9 mouse cellular contexts compared by ENCODE assay signal in genomic region chr3:67462578-67462977, GRCm38 (mm10). TPM values are rescaled to one million over a fixed set of nuclear protein-coding genes. Genes with fewer than 3 reads are reported as not detected.
DNase-seq lines count a peak whose midpoint lies in the region; ATAC-seq and TF ChIP-seq lines count a peak whose summit lies in the region.
"Had no signal": no experiment of that assay in that cellular context is flagged by ENCODE, and none has a peak within 500 bp of the region (broad histone marks: within the 10 kb centered on the region; RNA-seq: fewer than 3 reads in every experiment).

No protein-coding gene starts in this region.

- H3K27me3 ChIP-seq in embryonic facial prominence, embryonic 12.5 days: no peaks in the 10 kb centered on the region
- no peaks in the 10 kb centered on the region for H3K27me3 ChIP-seq in intestine, postnatal 0 days (replicated peaks; ENCODE audit: control insufficient read depth, insufficient read depth, low read length)
- H3K27me3 ChIP-seq in neural tube, embryonic 14.5 days (ENCODE audit: control insufficient read depth, insufficient read depth, low read length): no peaks in the 10 kb centered on the region

- 54% methylated on average over 10 of the region's 10 CpGs for WGBS in embryonic facial prominence, embryonic 12.5 days
- 46% methylated on average over 10 of the region's 10 CpGs for WGBS in intestine, postnatal 0 days
- 31% methylated on average over 10 of the region's 10 CpGs for WGBS in neural tube, embryonic 14.5 days

- peaks cover 6% of the 10 kb centered on the region for H3K4me1 ChIP-seq in embryonic facial prominence, embryonic 12.5 days
- H3K4me1 ChIP-seq in intestine, postnatal 0 days (replicated peaks; ENCODE audit: control insufficient read depth, insufficient read depth, low read length): no peaks in the 10 kb centered on the region
- H3K4me1 ChIP-seq in neural tube, embryonic 14.5 days (ENCODE audit: control insufficient read depth, insufficient read depth, low read length): peaks cover 6% of the 10 kb centered on the region

- intact Hi-C loops in left cerebral cortex, adult 2 months (cut with DNase I): no loop called here
- intact Hi-C loops in left cerebral cortex, postnatal 25 days (cut with DNase I): no loop called here

- no peak for TF ChIP-seq CTCF in left cerebral cortex, adult 2 months (IDR thresholded peaks at IDR 0.05)
- TF ChIP-seq CTCF in intestine, postnatal 0 days (IDR thresholded peaks at IDR 0.05; ENCODE audit: low read depth): no peak

- no peak for DNase-seq in left cerebral cortex, adult 2 months (ENCODE audit: extremely low spot score in 1 of 2, low spot score in 2 of 2)
- DNase-seq in left cerebral cortex, postnatal 25 days (ENCODE audit: low spot score in 2 of 2): no peak
- DNase-seq in ovary, postnatal 14 days (ENCODE audit: low spot score): no peak
- no peak for DNase-seq in urinary bladder, adult 2 months (ENCODE audit: low spot score)
- no peak for DNase-seq in B cell, adult 2 months
- DNase-seq: adrenal gland, postnatal 14 days had no signal

- peak overlapping the region; percentile 67 for H3K4me3 ChIP-seq in left cerebral cortex, adult 2 months
- peak overlapping the region; percentile 65 for H3K4me3 ChIP-seq in embryonic facial prominence, embryonic 12.5 days
- peak overlapping the region; percentile 63 for H3K4me3 ChIP-seq in intestine, postnatal 0 days (ENCODE audit: low read depth, low read length)
- H3K4me3 ChIP-seq in neural tube, embryonic 14.5 days (ENCODE audit: low read depth, low read length): peak overlapping the region; percentile 58

- ATAC-seq in embryonic facial prominence, embryonic 12.5 days (ENCODE audit: insufficient number of reproducible peaks, insufficient read depth, low FRiP score, low TSS enrichment): no peak
- ATAC-seq in intestine, postnatal 0 days: no peak
- ATAC-seq in neural tube, embryonic 14.5 days (ENCODE audit: low read depth): no peak; the same call in 1 of the 2 replicates

- no peak overlapping the region for H3K27ac ChIP-seq in left cerebral cortex, adult 2 months
- H3K27ac ChIP-seq in embryonic facial prominence, embryonic 12.5 days: no peak overlapping the region
- H3K27ac ChIP-seq in intestine, postnatal 0 days (ENCODE audit: low read depth, low read length): no peak overlapping the region
- H3K27ac ChIP-seq in neural tube, embryonic 14.5 days (ENCODE audit: low read depth, low read length): 0 out of 2 replicates have a peak overlapping the region, but pooled peaks have one; percentile 4

- peak overlapping the region; percentile 84 for H3K4me2 ChIP-seq in embryonic facial prominence, embryonic 12.5 days (replicated peaks)
- H3K4me2 ChIP-seq in intestine, postnatal 0 days (replicated peaks; ENCODE audit: low read depth): peak overlapping the region; percentile 84
- peak overlapping the region; percentile 84 for H3K4me2 ChIP-seq in neural tube, embryonic 14.5 days (ENCODE audit: low read depth, low read length)

- no peaks in the 10 kb centered on the region for H3K9me3 ChIP-seq in embryonic facial prominence, embryonic 12.5 days
- H3K9me3 ChIP-seq in intestine, postnatal 0 days (ENCODE audit: control insufficient read depth): no peaks in the 10 kb centered on the region
- H3K9me3 ChIP-seq in neural tube, embryonic 14.5 days (ENCODE audit: control insufficient read depth, low read length): no peaks in the 10 kb centered on the region

- no peak overlapping the region for H3K9ac ChIP-seq in embryonic facial prominence, embryonic 12.5 days
- H3K9ac ChIP-seq in intestine, postnatal 0 days (ENCODE audit: low read depth, low read length): 0 out of 2 replicates have a peak overlapping the region, but pooled peaks have one; percentile 65
- H3K9ac ChIP-seq in neural tube, embryonic 14.5 days (replicated peaks; ENCODE audit: low read depth, low read length): 0 out of 2 replicates have a peak overlapping the region, but pooled peaks have one; percentile 68

- peaks cover 29% of the 10 kb centered on the region for H3K36me3 ChIP-seq in embryonic facial prominence, embryonic 12.5 days
- peaks cover 26% of the 10 kb centered on the region for H3K36me3 ChIP-seq in intestine, postnatal 0 days (ENCODE audit: control insufficient read depth, insufficient read depth)
- peaks cover 11% of the 10 kb centered on the region; the same call in 1 of the 2 replicates for H3K36me3 ChIP-seq in neural tube, embryonic 14.5 days (ENCODE audit: control insufficient read depth, insufficient read depth, low read length)

RNA-seq across cellular contexts. Expression of gene Lxn, which starts 1.1 kb away (rescaled TPM):
- total RNA-seq in left cerebral cortex, adult 2 months (2021): 10 to 100 TPM; 29.9 to 36.4 TPM
- total RNA-seq in left cerebral cortex, postnatal 25 days (2021): 10 to 100 TPM; 33.4 to 37.2 TPM
- polyA plus RNA-seq in embryonic facial prominence, embryonic 12.5 days (2016; fragmentation: Nextera tagmentation; extraction: Ambion mirVana): 93.1 and 96.6 TPM in 2 replicates
- 84.1 and 91.7 TPM in 2 replicates for polyA plus RNA-seq in intestine, postnatal 0 days (2015; fragmentation: Nextera tagmentation; extraction: Ambion mirVana)
- polyA plus RNA-seq in neural tube, embryonic 14.5 days (2014; fragmentation: Nextera tagmentation; extraction: Ambion mirVana): 271 and 279 TPM in 2 replicates
- polyA plus RNA-seq in urinary bladder, adult 2 months (2012; rRNA removed): 31.9 and 34.4 TPM in 2 replicates

RNA-seq across cellular contexts. Expression of gene Gfm1, which starts 32.7 kb away (rescaled TPM):
- total RNA-seq in left cerebral cortex, adult 2 months (2021): 10 to 100 TPM; 41.9 to 57.5 TPM
- total RNA-seq in left cerebral cortex, postnatal 25 days (2021): 10 to 100 TPM; 50.8 to 51.2 TPM
- 46.3 and 47.2 TPM in 2 replicates for polyA plus RNA-seq in embryonic facial prominence, embryonic 12.5 days (2016; fragmentation: Nextera tagmentation; extraction: Ambion mirVana)
- polyA plus RNA-seq in intestine, postnatal 0 days (2015; fragmentation: Nextera tagmentation; extraction: Ambion mirVana): 26.4 and 30.2 TPM in 2 replicates
- polyA plus RNA-seq in neural tube, embryonic 14.5 days (2014; fragmentation: Nextera tagmentation; extraction: Ambion mirVana): 31.3 and 38.1 TPM in 2 replicates
- polyA plus RNA-seq in urinary bladder, adult 2 months (2012; rRNA removed): 28.5 and 28.8 TPM in 2 replicates

RNA-seq across cellular contexts. Expression of gene Rarres1, which starts 52.7 kb away (rescaled TPM):
- 1 to 10 TPM; 1.5 to 1.7 TPM for total RNA-seq in left cerebral cortex, adult 2 months (2021)
- total RNA-seq in left cerebral cortex, postnatal 25 days (2021): 1 to 10 TPM; 1.3 to 1.8 TPM
- 0.95 and 1.6 TPM in 2 replicates for polyA plus RNA-seq in embryonic facial prominence, embryonic 12.5 days (2016; fragmentation: Nextera tagmentation; extraction: Ambion mirVana)
- polyA plus RNA-seq in intestine, postnatal 0 days (2015; fragmentation: Nextera tagmentation; extraction: Ambion mirVana): 13.5 and 14.6 TPM in 2 replicates
- polyA plus RNA-seq in neural tube, embryonic 14.5 days (2014; fragmentation: Nextera tagmentation; extraction: Ambion mirVana): 2.3 and 2.7 TPM in 2 replicates
- polyA plus RNA-seq in urinary bladder, adult 2 months (2012; rRNA removed): 0.55 and 0.91 TPM in 2 replicates
